Mouse (Mus musculus): ENCODE data around the gene Wipf2. TPM values are rescaled to one million over a fixed set of nuclear protein-coding genes. Genes with fewer than 3 reads are reported as not detected.

The Wipf2 gene
- polyA plus RNA-seq, 1 experiment from 2014 or later = 5.0 TPM

GRCm38 (mm10) chr11:98936606-98937409 is 73.4 kb downstream of the Wipf2 start:
- no peaks in the 10 kb centered on the region for H3K36me3 ChIP-seq
- H3K9ac ChIP-seq = peak overlapping the region; percentile 49
- H3K9me3 ChIP-seq (replicated peaks) = no peaks in the 10 kb centered on the region
- peak overlapping the region; percentile 68 for H3K27ac ChIP-seq
- peaks cover 9% of the 10 kb centered on the region; the same call in 1 of the 2 replicates for H3K27me3 ChIP-seq
- WGBS = 2% methylated on average over 17 of the region's 23 CpGs
- peak overlapping the region; percentile 87 for H3K4me2 ChIP-seq (replicated peaks)
- peak; percentile 36 for ATAC-seq (ENCODE audit: low FRiP score)
- peaks cover 78% of the 10 kb centered on the region for H3K4me1 ChIP-seq
- peak overlapping the region; percentile 60 for H3K4me3 ChIP-seq

- peaks cover 78% of the 10 kb centered on the region for H3K4me1 ChIP-seq
- 0% methylated on average over 37 of the region's 38 CpGs for WGBS
- H3K9me3 ChIP-seq (replicated peaks) = no peaks in the 10 kb centered on the region
- H3K36me3 ChIP-seq = no peaks in the 10 kb centered on the region
- peak overlapping the region; percentile 87 for H3K4me2 ChIP-seq (replicated peaks)
- H3K4me3 ChIP-seq = peak overlapping the region; percentile 60
- H3K9ac ChIP-seq = peak overlapping the region; percentile 75
- peak; percentile 83 for ATAC-seq (ENCODE audit: low FRiP score)
- peaks cover 9% of the 10 kb centered on the region; the same call in 1 of the 2 replicates for H3K27me3 ChIP-seq
- peak overlapping the region; percentile 79 for H3K27ac ChIP-seq
Observed at GRCm38 (mm10) chr11:98937410-98937913, 74.0 kb downstream of the Wipf2 start.

GRCm38 (mm10) chr11:98937914-98938694 is 74.7 kb downstream of the Wipf2 start:
- Histone ChIP-seq H3K27me3 (peaks cover 9% of the 10 kb centered on the region; the same call in 1 of the 2 replicates), H3K9ac (peak overlapping the region; percentile 75), H3K4me1 (peaks cover 78% of the 10 kb centered on the region)

GRCm38 (mm10) chr11:98938701-98939083 is 75.3 kb downstream of the Wipf2 start:
- ATAC-seq (ENCODE audit: low FRiP score) = no peak
- peak overlapping the region; percentile 79; the same call in 1 of the 2 replicates for H3K27ac ChIP-seq
- H3K4me3 ChIP-seq = peak overlapping the region; percentile 60
- H3K4me2 ChIP-seq (replicated peaks) = peak overlapping the region; percentile 87
- peaks cover 80% of the 10 kb centered on the region for H3K4me1 ChIP-seq
- H3K9me3 ChIP-seq (replicated peaks) = no peaks in the 10 kb centered on the region
- H3K36me3 ChIP-seq = no peaks in the 10 kb centered on the region
- H3K9ac ChIP-seq = peak overlapping the region; percentile 75
- peaks cover 9% of the 10 kb centered on the region; the same call in 1 of the 2 replicates for H3K27me3 ChIP-seq
- 45% methylated on average over 7 of the region's 7 CpGs for WGBS

More at GRCm38 (mm10) chr11:98937914-98938694, 74.7 kb downstream of the Wipf2 start:
- Histone ChIP-seq H3K4me2 (replicated peaks) (peak overlapping the region; percentile 87), H3K27ac (peak overlapping the region; percentile 79), H3K9me3 (replicated peaks) (no peaks in the 10 kb centered on the region), H3K4me3 (peak overlapping the region; percentile 60), H3K36me3 (no peaks in the 10 kb centered on the region)
- peak; percentile 4; the same call in 1 of the 2 replicates for ATAC-seq (ENCODE audit: low FRiP score)
- WGBS = 1% methylated on average over 39 of the region's 39 CpGs

- 43% methylated on average over 15 of the region's 15 CpGs for WGBS
Observed at GRCm38 (mm10) chr11:98939084-98939952, 75.9 kb downstream of the Wipf2 start.

GRCm38 (mm10) chr11:98939953-98940641 is 76.7 kb downstream of the Wipf2 start:
- H3K4me3 ChIP-seq = peak overlapping the region; percentile 60
- peak overlapping the region; percentile 90; the same call in 1 of the 2 replicates for H3K27ac ChIP-seq
- peak overlapping the region; percentile 75; the same call in 1 of the 2 replicates for H3K9ac ChIP-seq
- no peaks in the 10 kb centered on the region for H3K9me3 ChIP-seq (replicated peaks)
- peak overlapping the region; percentile 87 for H3K4me2 ChIP-seq (replicated peaks)
- peaks cover 8% of the 10 kb centered on the region; the same call in 1 of the 2 replicates for H3K27me3 ChIP-seq
- H3K4me1 ChIP-seq = peaks cover 93% of the 10 kb centered on the region
- WGBS = 46% methylated on average over 11 of the region's 11 CpGs
- H3K36me3 ChIP-seq = no peaks in the 10 kb centered on the region
- no peak for ATAC-seq (ENCODE audit: low FRiP score)

More at GRCm38 (mm10) chr11:98939084-98939952, 75.9 kb downstream of the Wipf2 start:
- no peaks in the 10 kb centered on the region for H3K36me3 ChIP-seq
- H3K4me2 ChIP-seq (replicated peaks) = peak overlapping the region; percentile 87
- H3K9ac ChIP-seq = peak overlapping the region; percentile 75
- H3K27ac ChIP-seq = 0 out of 2 replicates have a peak overlapping the region, but pooled peaks have one; percentile 90
- H3K4me3 ChIP-seq = peak overlapping the region; percentile 60
- peaks cover 9% of the 10 kb centered on the region; the same call in 1 of the 2 replicates for H3K27me3 ChIP-seq
- no peak for ATAC-seq (ENCODE audit: low FRiP score)
- H3K9me3 ChIP-seq (replicated peaks) = no peaks in the 10 kb centered on the region
- peaks cover 86% of the 10 kb centered on the region for H3K4me1 ChIP-seq

- no peaks in the 10 kb centered on the region for H3K36me3 ChIP-seq
- no peaks in the 10 kb centered on the region for H3K9me3 ChIP-seq (replicated peaks)
- 34% methylated on average over 3 of the region's 3 CpGs for WGBS
- H3K27ac ChIP-seq = peak overlapping the region; percentile 90
- no peak for ATAC-seq (ENCODE audit: low FRiP score)
- 0 out of 2 replicates have a peak, but pooled peaks cover 3% of the 10 kb centered on the region for H3K27me3 ChIP-seq
- H3K9ac ChIP-seq = peak overlapping the region; percentile 69; the same call in 1 of the 2 replicates
- peaks cover 93% of the 10 kb centered on the region for H3K4me1 ChIP-seq
- peak overlapping the region; percentile 87 for H3K4me2 ChIP-seq (replicated peaks)
- peak overlapping the region; percentile 39; the same call in 1 of the 2 replicates for H3K4me3 ChIP-seq
Observed at GRCm38 (mm10) chr11:98940776-98941175, 77.3 kb downstream of the Wipf2 start.

- peak; percentile 4; the same call in 1 of the 2 replicates for ATAC-seq (ENCODE audit: low FRiP score)
- Histone ChIP-seq H3K4me3 (peak overlapping the region; percentile 39), H3K27ac (peak overlapping the region; percentile 90), H3K27me3 (0 out of 2 replicates have a peak, but pooled peaks cover 3% of the 10 kb centered on the region), H3K4me1 (peaks cover 89% of the 10 kb centered on the region), H3K9me3 (replicated peaks) (no peaks in the 10 kb centered on the region), H3K36me3 (no peaks in the 10 kb centered on the region), H3K4me2 (replicated peaks) (peak overlapping the region; percentile 87), H3K9ac (peak overlapping the region; percentile 69)
- WGBS = 5% methylated on average over 12 of the region's 12 CpGs
Observed at GRCm38 (mm10) chr11:98941341-98941825, 77.9 kb downstream of the Wipf2 start.

GRCm38 (mm10) chr11:98941826-98942550 is 78.5 kb downstream of the Wipf2 start:
- peak; percentile 56 for ATAC-seq (ENCODE audit: low FRiP score)
- Histone ChIP-seq H3K4me3 (peak overlapping the region; percentile 39), H3K4me2 (replicated peaks) (peak overlapping the region; percentile 87), H3K9ac (peak overlapping the region; percentile 69), H3K36me3 (no peaks in the 10 kb centered on the region), H3K4me1 (peaks cover 84% of the 10 kb centered on the region), H3K27me3 (0 out of 2 replicates have a peak, but pooled peaks cover 3% of the 10 kb centered on the region), H3K27ac (peak overlapping the region; percentile 90), H3K9me3 (replicated peaks) (no peaks in the 10 kb centered on the region)
- 4% methylated on average over 15 of the region's 15 CpGs for WGBS

- peak overlapping the region; percentile 87 for H3K4me2 ChIP-seq (replicated peaks)
- H3K4me1 ChIP-seq = peaks cover 87% of the 10 kb centered on the region
- peak overlapping the region; percentile 69 for H3K9ac ChIP-seq
- H3K36me3 ChIP-seq = no peaks in the 10 kb centered on the region
- H3K4me3 ChIP-seq = peak overlapping the region; percentile 39
- H3K9me3 ChIP-seq (replicated peaks) = no peaks in the 10 kb centered on the region
- peak; percentile 18; the same call in 1 of the 2 replicates for ATAC-seq (ENCODE audit: low FRiP score)
- 0 out of 2 replicates have a peak, but pooled peaks cover 3% of the 10 kb centered on the region for H3K27me3 ChIP-seq
- peak overlapping the region; percentile 90 for H3K27ac ChIP-seq
- 51% methylated on average over 3 of the region's 3 CpGs for WGBS
Observed at GRCm38 (mm10) chr11:98942555-98942922, 79.1 kb downstream of the Wipf2 start.

Data from hindbrain, embryonic 12.5 days (tissue).